In genomic region chr11:101265906-101266305, GRCm38 (mm10) we compare ENCODE assay signal across 14 mouse cellular contexts. TPM values are rescaled to one million over a fixed set of nuclear protein-coding genes. Genes with fewer than 3 reads are reported as not detected.
DNase-seq lines count a peak whose midpoint lies in the region; ATAC-seq lines count a peak whose summit lies in the region.
"Had no signal": no experiment of that assay in that cellular context is flagged by ENCODE, and none has a peak within 500 bp of the region (broad histone marks: within the 10 kb centered on the region; RNA-seq: fewer than 3 reads in every experiment).

No protein-coding gene starts in this region.

- WGBS in hindbrain, embryonic 10.5 days = 18% methylated on average over 6 of the region's 6 CpGs
- WGBS in hindbrain, embryonic 11.5 days = 26% methylated on average over 6 of the region's 6 CpGs
- WGBS in neural tube, embryonic 14.5 days = 22% methylated on average over 6 of the region's 6 CpGs
- WGBS in hindbrain, embryonic 15.5 days = 21% methylated on average over 6 of the region's 6 CpGs

- H3K36me3 ChIP-seq in hindbrain, embryonic 10.5 days = no peaks in the 10 kb centered on the region
- no peaks in the 10 kb centered on the region for H3K36me3 ChIP-seq in hindbrain, embryonic 11.5 days (ENCODE audit: control insufficient read depth, insufficient read depth, low read length)
- no peaks in the 10 kb centered on the region for H3K36me3 ChIP-seq in neural tube, embryonic 14.5 days (ENCODE audit: control insufficient read depth, insufficient read depth, low read length)
- H3K36me3 ChIP-seq in hindbrain, embryonic 15.5 days = no peaks in the 10 kb centered on the region

- 0 out of 2 replicates have a peak overlapping the region, but pooled peaks have one; percentile 53 for H3K4me3 ChIP-seq in hindbrain, embryonic 10.5 days
- H3K4me3 ChIP-seq in hindbrain, embryonic 11.5 days (ENCODE audit: low read depth, low read length) = no peak overlapping the region
- H3K4me3 ChIP-seq in neural tube, embryonic 14.5 days (ENCODE audit: low read depth, low read length) = no peak overlapping the region
- H3K4me3 ChIP-seq in hindbrain, embryonic 15.5 days = peak overlapping the region; percentile 36; the same call in 1 of the 2 replicates

- peaks cover 58% of the 10 kb centered on the region for H3K4me1 ChIP-seq in hindbrain, embryonic 10.5 days (replicated peaks)
- H3K4me1 ChIP-seq in hindbrain, embryonic 11.5 days (replicated peaks; ENCODE audit: control insufficient read depth, insufficient read depth, low read length) = peaks cover 8% of the 10 kb centered on the region
- 0 out of 2 replicates have a peak, but pooled peaks cover 5% of the 10 kb centered on the region for H3K4me1 ChIP-seq in neural tube, embryonic 14.5 days (ENCODE audit: control insufficient read depth, insufficient read depth, low read length)
- peaks cover 24% of the 10 kb centered on the region for H3K4me1 ChIP-seq in hindbrain, embryonic 15.5 days (replicated peaks)

- H3K9ac ChIP-seq in hindbrain, embryonic 11.5 days (ENCODE audit: low read depth, low read length) = no peak overlapping the region
- no peak overlapping the region for H3K9ac ChIP-seq in neural tube, embryonic 14.5 days (replicated peaks; ENCODE audit: low read depth, low read length)
- no peak overlapping the region for H3K9ac ChIP-seq in hindbrain, embryonic 15.5 days
- H3K9ac ChIP-seq: liver, embryonic 13.5 days had no signal

- no peaks in the 10 kb centered on the region for H3K9me3 ChIP-seq in hindbrain, embryonic 10.5 days
- H3K9me3 ChIP-seq in hindbrain, embryonic 11.5 days (ENCODE audit: control insufficient read depth, low read length) = no peaks in the 10 kb centered on the region
- H3K9me3 ChIP-seq in neural tube, embryonic 14.5 days (ENCODE audit: control insufficient read depth, low read length) = no peaks in the 10 kb centered on the region
- no peaks in the 10 kb centered on the region for H3K9me3 ChIP-seq in hindbrain, embryonic 15.5 days
- H3K9me3 ChIP-seq: liver, embryonic 13.5 days had no signal

- H3K27me3 ChIP-seq in hindbrain, embryonic 10.5 days (ENCODE audit: insufficient read depth, poor library complexity, severe bottlenecking) = peaks cover 77% of the 10 kb centered on the region
- peaks cover 39% of the 10 kb centered on the region for H3K27me3 ChIP-seq in hindbrain, embryonic 11.5 days (ENCODE audit: control insufficient read depth, insufficient read depth, low read length)
- H3K27me3 ChIP-seq in neural tube, embryonic 14.5 days (ENCODE audit: control insufficient read depth, insufficient read depth, low read length) = peaks cover 19% of the 10 kb centered on the region
- H3K27me3 ChIP-seq in hindbrain, embryonic 15.5 days = peaks cover 49% of the 10 kb centered on the region

- H3K4me2 ChIP-seq in hindbrain, embryonic 11.5 days (replicated peaks; ENCODE audit: low read depth, low read length) = no peak overlapping the region
- H3K4me2 ChIP-seq in neural tube, embryonic 14.5 days (ENCODE audit: low read depth, low read length) = peak overlapping the region; percentile 45; the same call in 1 of the 2 replicates
- peak overlapping the region; percentile 64 for H3K4me2 ChIP-seq in hindbrain, embryonic 15.5 days

- H3K27ac ChIP-seq in hindbrain, embryonic 10.5 days = no peak overlapping the region
- no peak overlapping the region for H3K27ac ChIP-seq in hindbrain, embryonic 11.5 days (ENCODE audit: low read depth, low read length)
- H3K27ac ChIP-seq in neural tube, embryonic 14.5 days (ENCODE audit: low read depth, low read length) = no peak overlapping the region
- H3K27ac ChIP-seq in hindbrain, embryonic 15.5 days (replicated peaks) = no peak overlapping the region
- H3K27ac ChIP-seq: liver, embryonic 13.5 days; macrophage had no signal

- DNase-seq in hindbrain, embryonic 10.5 days (ENCODE audit: low spot score) = no peak
- DNase-seq in hindbrain, embryonic 11.5 days (ENCODE audit: low spot score) = no peak
- DNase-seq in neural tube, embryonic 10.5 days (ENCODE audit: extremely low spot score, low spot score) = no peak
- DNase-seq in embryo, embryonic 9.5 days (ENCODE audit: extremely low spot score) = no peak
- no peak for DNase-seq in layer of hippocampus, adult 8-10 months (ENCODE audit: low spot score in 2 of 2)
- DNase-seq: cerebellum, postnatal 14 days; heart, postnatal 10 days; kidney, adult 18-20 months; liver, embryonic 13.5 days; right cerebral cortex, postnatal 14 days; thymus, adult 18-20 months had no signal

- no peak for ATAC-seq in hindbrain, embryonic 11.5 days (ENCODE audit: low FRiP score)
- ATAC-seq in neural tube, embryonic 14.5 days (ENCODE audit: low read depth) = no peak
- no peak for ATAC-seq in hindbrain, embryonic 15.5 days (ENCODE audit: low FRiP score, low read depth)

RNA-seq across cellular contexts. Expression of gene Wnk4, which starts 5.5 kb away (rescaled TPM):
- 6.7 and 7.6 TPM in 2 replicates for polyA plus RNA-seq in hindbrain, embryonic 10.5 days (2016; fragmentation: Nextera tagmentation; extraction: Ambion mirVana)
- polyA plus RNA-seq in hindbrain, embryonic 11.5 days (2014; fragmentation: Nextera tagmentation; extraction: Ambion mirVana) = 5.2 and 6.0 TPM in 2 replicates
- 4.2 and 5.9 TPM in 2 replicates for polyA plus RNA-seq in neural tube, embryonic 14.5 days (2014; fragmentation: Nextera tagmentation; extraction: Ambion mirVana)
- polyA plus RNA-seq in hindbrain, embryonic 15.5 days (2015; fragmentation: Nextera tagmentation; extraction: Ambion mirVana) = 8.5 and 9.5 TPM in 2 replicates
- total RNA-seq in layer of hippocampus, adult 8-10 months (2022) = 10 to 100 TPM in 3 of 4 experiments, 1 to 10 TPM in 1; 9.0 to 11.6 (median 10.9) TPM
- polyA plus RNA-seq: macrophage had no signal

RNA-seq across cellular contexts. Expression of gene Vps25, which starts 12.4 kb away (rescaled TPM):
- 135 TPM in 2 replicates for polyA plus RNA-seq in hindbrain, embryonic 10.5 days (2016; fragmentation: Nextera tagmentation; extraction: Ambion mirVana)
- polyA plus RNA-seq in hindbrain, embryonic 11.5 days (2014; fragmentation: Nextera tagmentation; extraction: Ambion mirVana) = 117 and 119 TPM in 2 replicates
- 121 and 134 TPM in 2 replicates for polyA plus RNA-seq in neural tube, embryonic 14.5 days (2014; fragmentation: Nextera tagmentation; extraction: Ambion mirVana)
- 118 and 124 TPM in 2 replicates for polyA plus RNA-seq in hindbrain, embryonic 15.5 days (2015; fragmentation: Nextera tagmentation; extraction: Ambion mirVana)
- total RNA-seq in layer of hippocampus, adult 8-10 months (2022) = 10 to 100 TPM; 59.1 to 76.6 (median 65.5) TPM

RNA-seq across cellular contexts. Expression of gene Cntd1, which starts 12.9 kb away (rescaled TPM):
- 0.95 and 1.9 TPM in 2 replicates for polyA plus RNA-seq in hindbrain, embryonic 10.5 days (2016; fragmentation: Nextera tagmentation; extraction: Ambion mirVana)
- polyA plus RNA-seq in hindbrain, embryonic 11.5 days (2014; fragmentation: Nextera tagmentation; extraction: Ambion mirVana) = 1.3 and 1.7 TPM in 2 replicates
- 0.75 and 0.86 TPM in 2 replicates for polyA plus RNA-seq in neural tube, embryonic 14.5 days (2014; fragmentation: Nextera tagmentation; extraction: Ambion mirVana)
- 1.0 and 1.2 TPM in 2 replicates for polyA plus RNA-seq in hindbrain, embryonic 15.5 days (2015; fragmentation: Nextera tagmentation; extraction: Ambion mirVana)
- 1 to 10 TPM in 1 of 4 experiments, under 1 TPM in 3; 0.16 to 1.4 (median 0.52) TPM for total RNA-seq in layer of hippocampus, adult 8-10 months (2022)

RNA-seq across cellular contexts. Expression of gene Coa3, which starts 13.0 kb away (rescaled TPM):
- 227 and 244 TPM in 2 replicates for polyA plus RNA-seq in hindbrain, embryonic 10.5 days (2016; fragmentation: Nextera tagmentation; extraction: Ambion mirVana)
- 213 and 217 TPM in 2 replicates for polyA plus RNA-seq in hindbrain, embryonic 11.5 days (2014; fragmentation: Nextera tagmentation; extraction: Ambion mirVana)
- 242 and 258 TPM in 2 replicates for polyA plus RNA-seq in neural tube, embryonic 14.5 days (2014; fragmentation: Nextera tagmentation; extraction: Ambion mirVana)
- polyA plus RNA-seq in hindbrain, embryonic 15.5 days (2015; fragmentation: Nextera tagmentation; extraction: Ambion mirVana) = 223 and 225 TPM in 2 replicates
- 10 to 100 TPM; 90.3 to 98.9 (median 91.4) TPM for total RNA-seq in layer of hippocampus, adult 8-10 months (2022)

RNA-seq across cellular contexts. Expression of gene Ramp2, which starts 20.1 kb away (rescaled TPM):
- 63.9 and 72.3 TPM in 2 replicates for polyA plus RNA-seq in hindbrain, embryonic 10.5 days (2016; fragmentation: Nextera tagmentation; extraction: Ambion mirVana)
- 63.0 and 71.9 TPM in 2 replicates for polyA plus RNA-seq in hindbrain, embryonic 11.5 days (2014; fragmentation: Nextera tagmentation; extraction: Ambion mirVana)
- polyA plus RNA-seq in neural tube, embryonic 14.5 days (2014; fragmentation: Nextera tagmentation; extraction: Ambion mirVana) = 63.1 and 103 TPM in 2 replicates
- polyA plus RNA-seq in hindbrain, embryonic 15.5 days (2015; fragmentation: Nextera tagmentation; extraction: Ambion mirVana) = 96.5 and 98.8 TPM in 2 replicates
- total RNA-seq in layer of hippocampus, adult 8-10 months (2022) = 10 to 100 TPM; 54.2 to 66.0 (median 64.6) TPM
- polyA plus RNA-seq: macrophage had no signal

Comparison
In these comparisons a context has a peak if more than half of its experiments do, and no peak if none do; other contexts are left out.
1. H3K4me3 ChIP-seq: peak in hindbrain, embryonic 10.5 days (single experiment) and hindbrain, embryonic 15.5 days (single experiment); none in hindbrain, embryonic 11.5 days (single experiment) and neural tube, embryonic 14.5 days (single experiment).